Mouse (Mus musculus) forebrain, embryonic 15.5 days (tissue): Measurements from ENCODE around the gene Aip. TPM values are rescaled to one million over a fixed set of nuclear protein-coding genes. Genes with fewer than 3 reads are reported as not detected.
"Not testable (repeated sequence)": the region's sequence is repeated elsewhere in the genome, so short reads cannot be mapped to it uniquely, and the experiment has no call there.

Source experiments
- ATAC-seq: fragments of 200-750 bp; cut with Nextera tagmentation; replicated peaks from 2 replicates; pipeline ENCODE4 v1.8.0; 2017; ENCODE audit warnings: mild to moderate bottlenecking, moderate TSS enrichment, moderate library complexity
- H3K27ac ChIP-seq: fragments of 300-500 bp; sonication (generic); replicated peaks from 2 replicates; pipeline ENCODE4 v1.5.1; 2015; ENCODE audit warnings: mild to moderate bottlenecking, inconsistent platforms
- H3K27me3 ChIP-seq: fragments of 300-500 bp; sonication (generic); 2 replicates; pipeline ENCODE4 v1.6.1; 2015; ENCODE audit warnings: inconsistent platforms
- H3K36me3 ChIP-seq: fragments of 300-500 bp; sonication (generic); 2 replicates; pipeline ENCODE4 v1.6.1; 2015; ENCODE audit warnings: mild to moderate bottlenecking, inconsistent platforms
- H3K4me1 ChIP-seq: fragments of 300-500 bp; sonication (generic); 2 replicates; pipeline ENCODE4 v1.6.1; 2015; ENCODE audit warnings: inconsistent platforms
- H3K4me2 ChIP-seq: fragments of 300-500 bp; sonication (generic); replicated peaks from 2 replicates; pipeline ENCODE4 v1.6.1; 2015; ENCODE audit warnings: mild to moderate bottlenecking, inconsistent platforms
- H3K4me3 ChIP-seq: fragments of 300-500 bp; sonication (generic); 2 replicates; pipeline ENCODE4 v1.5.1; 2015; ENCODE audit warnings: mild to moderate bottlenecking, inconsistent platforms
- H3K9ac ChIP-seq: fragments of 300-500 bp; sonication (generic); replicated peaks from 2 replicates; pipeline ENCODE4 v1.6.1; 2015; ENCODE audit warnings: mild to moderate bottlenecking, inconsistent platforms
- H3K9me3 ChIP-seq: fragments of 300-500 bp; sonication (generic); 2 replicates; pipeline ENCODE4 v1.6.1; 2016; ENCODE audit warnings: inconsistent platforms
- WGBS: fragments of 180-500 bp; shearing (Covaris S2); methylation state at CpG from one replicate; pipeline ENCODE4 v1.1.7; 2015; ENCODE audit warnings: mixed read lengths; 5-methylcytosine and 5-hydroxymethylcytosine counted together
- polyA plus RNA-seq: library from polyadenylated mRNA; unstranded; fragments of >200 nt; fragmentation: Nextera tagmentation; extraction: Ambion mirVana; gene quantifications from 2 replicates; pipeline ENCODE4 v1.2.1, GENCODE M21; 2015

Aip gene
- polyA plus RNA-seq, 1 experiment from 2014 or later: 90.1 TPM

DNA sequence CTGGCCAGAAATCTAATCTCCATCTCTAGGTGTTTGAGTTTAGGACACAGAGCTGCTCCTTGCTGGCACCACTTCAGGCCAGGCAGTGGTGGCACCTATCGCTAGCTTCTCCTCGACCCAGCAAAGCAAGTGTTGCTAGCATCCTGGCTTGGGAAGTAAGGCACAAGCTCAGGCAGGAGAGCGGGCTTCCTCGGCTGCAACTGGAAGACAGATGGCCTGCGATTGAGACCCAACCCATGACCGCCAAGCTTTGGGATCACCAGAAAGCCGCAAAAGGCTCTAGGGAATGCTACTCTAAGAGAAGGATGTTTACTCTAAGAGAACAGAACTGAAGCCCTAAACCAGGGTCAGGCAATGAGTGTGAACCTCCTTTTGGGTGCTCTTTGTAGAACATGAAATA is 3.8 kb upstream of the Aip start:
- Histone ChIP-seq H3K4me3 (no peak overlapping the region), H3K9me3 (no peaks in the 10 kb centered on the region), H3K4me1 (peaks cover 19% of the 10 kb centered on the region), H3K4me2 (no peak overlapping the region), H3K27ac (no peak overlapping the region), H3K27me3 (no peaks in the 10 kb centered on the region), H3K9ac (no peak overlapping the region), H3K36me3 (peaks cover 42% of the 10 kb centered on the region)
- ATAC-seq: no peak
- WGBS: 91% methylated on average over 7 of the region's 7 CpGs

DNA sequence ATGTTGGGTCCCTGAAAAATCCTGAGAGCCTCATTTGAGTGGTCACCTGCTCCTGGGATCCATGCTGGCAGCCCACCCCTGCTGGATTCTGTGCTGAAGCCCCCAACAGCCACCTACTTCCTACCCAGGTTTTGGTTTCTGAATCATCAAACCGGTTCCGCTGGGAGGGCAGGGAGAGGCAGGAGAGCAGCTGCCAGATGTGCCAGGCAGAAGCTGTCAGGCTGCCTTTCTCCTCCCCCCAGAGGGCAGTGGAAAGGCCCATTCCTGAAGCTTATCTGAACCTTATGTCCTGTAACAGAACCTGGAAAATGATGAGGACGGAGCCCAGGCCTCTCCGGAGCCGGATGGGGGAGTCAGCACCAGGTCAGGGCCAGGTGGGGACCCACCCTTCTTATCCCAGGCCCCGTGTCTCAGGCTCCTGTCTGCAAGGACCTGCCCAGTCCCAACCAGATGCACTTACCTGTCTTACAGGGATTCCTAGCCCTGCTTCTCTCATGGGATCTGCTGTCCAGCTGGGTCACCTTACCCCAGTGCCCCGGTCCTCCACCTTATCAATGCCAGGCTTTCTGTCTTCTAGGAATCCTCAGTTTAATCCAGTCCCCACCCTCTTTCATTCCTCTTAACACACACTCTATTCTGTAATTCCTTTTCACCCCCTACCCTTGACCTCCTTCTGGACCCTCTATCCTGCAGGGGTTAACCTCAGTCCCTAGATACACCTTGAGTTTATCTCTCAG is 1.3 kb upstream of the Aip start:
- H3K4me2 ChIP-seq: peak overlapping the region; percentile 63
- no peaks in the 10 kb centered on the region for H3K9me3 ChIP-seq
- peaks cover 19% of the 10 kb centered on the region for H3K4me1 ChIP-seq
- WGBS: 74% methylated on average over 7 of the region's 7 CpGs
- ATAC-seq: no peak
- no peaks in the 10 kb centered on the region for H3K27me3 ChIP-seq
- peaks cover 31% of the 10 kb centered on the region; the same call in 1 of the 2 replicates for H3K36me3 ChIP-seq
- H3K27ac ChIP-seq: no peak overlapping the region
- H3K9ac ChIP-seq: peak overlapping the region; percentile 80
- H3K4me3 ChIP-seq: peak overlapping the region; percentile 62

DNA sequence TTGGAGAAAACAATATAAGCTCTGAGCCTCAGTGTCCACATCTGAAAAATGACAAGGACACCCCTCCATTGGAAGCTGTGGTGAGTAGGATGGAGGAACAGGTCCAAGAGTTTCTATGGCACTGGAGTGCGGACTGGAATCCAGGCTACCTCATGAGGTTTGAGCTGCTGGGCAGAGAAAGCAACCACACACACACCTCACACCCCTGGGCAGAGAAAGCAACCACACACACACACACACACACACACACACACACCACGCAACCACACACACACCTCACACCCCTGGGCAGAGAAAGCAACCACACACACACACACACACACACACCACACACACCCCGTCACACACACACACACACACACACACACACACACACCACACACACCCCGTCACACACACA is 390 bp downstream of the Aip start:
- Histone ChIP-seq H3K4me3 (peak overlapping the region; percentile 62), H3K4me2 (peak overlapping the region; percentile 63), H3K27ac (peak overlapping the region; percentile 42), H3K4me1 (peaks cover 29% of the 10 kb centered on the region), H3K36me3 (peaks cover 22% of the 10 kb centered on the region; the same call in 1 of the 2 replicates), H3K9ac (0 out of 2 replicates have a peak overlapping the region, but pooled peaks have one; percentile 31)
- 13% methylated on average over 4 of the region's 4 CpGs for WGBS
- H3K9me3 ChIP-seq, H3K27me3 ChIP-seq: not testable (repeated sequence)
- ATAC-seq: peak; percentile 53

DNA sequence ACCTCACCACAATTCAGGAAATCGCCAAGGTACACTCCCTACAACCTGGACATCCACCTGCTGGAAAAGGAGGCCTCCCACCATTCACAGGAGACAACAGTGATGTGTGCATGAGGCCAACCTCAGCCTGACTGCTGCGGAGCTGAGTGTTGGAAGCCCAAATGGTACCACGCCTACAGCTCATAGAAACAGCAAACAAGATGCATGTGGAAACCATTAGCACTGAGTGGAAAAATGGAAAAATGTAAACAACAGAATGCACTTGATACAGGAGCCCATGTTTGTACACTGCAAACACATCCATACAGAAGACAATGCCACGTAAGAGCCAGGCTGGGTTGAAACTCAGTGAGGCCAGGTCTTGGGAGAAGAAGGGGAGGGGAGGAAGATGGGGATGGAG is 1.2 kb downstream of the Aip start:
- 82% methylated on average over 4 of the region's 4 CpGs for WGBS
- Histone ChIP-seq H3K4me2 (no peak overlapping the region), H3K27ac (no peak overlapping the region), H3K9ac (no peak overlapping the region), H3K9me3 (no peaks in the 10 kb centered on the region), H3K27me3 (no peaks in the 10 kb centered on the region), H3K36me3 (peaks cover 14% of the 10 kb centered on the region; the same call in 1 of the 2 replicates), H3K4me1 (peaks cover 31% of the 10 kb centered on the region), H3K4me3 (no peak overlapping the region; the same call in 1 of the 2 replicates)
- ATAC-seq: no peak

DNA sequence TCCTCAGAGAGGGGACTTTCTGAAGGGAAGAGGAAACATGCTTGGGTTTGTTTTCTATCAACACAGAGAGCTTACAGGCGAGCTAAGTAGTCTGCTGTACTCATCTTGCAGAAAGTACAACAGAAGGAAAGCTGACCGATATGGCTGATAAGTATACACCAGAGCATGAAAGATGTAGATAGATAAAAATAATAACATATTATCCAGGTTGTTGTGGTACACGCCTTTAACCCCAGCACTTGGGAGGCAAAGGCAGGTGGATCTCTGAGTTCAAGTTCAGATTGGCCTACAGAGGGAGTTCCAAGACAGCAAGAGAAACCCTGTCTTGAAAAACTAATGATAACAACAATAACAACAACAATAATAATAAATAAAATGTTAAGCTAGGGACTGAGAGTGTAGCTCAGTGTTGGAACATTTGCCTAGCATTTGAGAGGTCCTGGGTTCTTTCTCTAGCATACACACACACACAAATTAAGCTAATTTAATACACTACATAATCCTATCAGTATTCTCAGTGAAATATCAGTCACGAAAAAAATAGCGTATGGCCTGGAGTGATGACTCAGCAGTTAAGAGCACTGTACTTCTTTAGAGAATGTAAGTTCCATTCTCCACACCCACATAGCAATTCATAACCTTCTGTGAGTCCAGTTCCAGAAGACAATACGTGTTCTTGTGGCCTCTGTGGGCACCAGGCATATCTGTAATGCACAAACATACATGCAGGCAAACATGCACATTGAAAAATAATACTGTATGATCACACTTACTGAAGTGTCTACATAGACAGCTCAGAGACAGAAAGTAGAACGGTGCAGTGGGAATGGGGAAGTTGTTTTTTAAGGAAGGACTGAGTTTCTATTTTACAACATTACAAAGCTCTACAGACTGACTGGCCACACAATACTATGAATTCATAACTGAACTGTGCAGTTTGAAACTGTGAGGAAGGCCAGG is 3.0 kb downstream of the Aip start:
- Histone ChIP-seq H3K9me3 (no peaks in the 10 kb centered on the region), H3K4me1 (peaks cover 30% of the 10 kb centered on the region), H3K36me3 (peaks cover 4% of the 10 kb centered on the region; the same call in 1 of the 2 replicates), H3K27me3 (no peaks in the 10 kb centered on the region), H3K27ac (no peak overlapping the region), H3K9ac (no peak overlapping the region), H3K4me2 (no peak overlapping the region), H3K4me3 (no peak overlapping the region)
- WGBS: 86% methylated on average over 7 of the region's 7 CpGs
- no peak for ATAC-seq

DNA sequence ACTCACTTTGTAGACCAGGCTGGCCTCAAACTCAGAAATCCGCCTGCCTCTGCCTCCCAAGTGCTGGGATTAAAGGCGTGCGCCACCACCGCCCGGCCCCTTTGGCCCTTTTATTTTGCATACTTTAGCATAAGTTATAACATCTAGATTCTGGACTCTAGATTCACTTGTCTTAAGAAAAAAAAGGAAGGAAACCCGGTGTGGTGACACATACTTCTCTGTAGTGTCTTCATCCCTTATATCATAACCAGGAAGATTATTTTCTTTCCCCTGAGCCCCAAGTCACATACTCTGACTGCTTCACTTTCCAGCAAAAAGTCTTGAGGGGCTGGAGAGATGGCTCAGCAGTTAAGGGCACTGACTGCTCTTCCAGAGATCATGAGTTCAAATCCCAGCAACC is 3.8 kb downstream of the Aip start:
- H3K4me2 ChIP-seq, H3K36me3 ChIP-seq, H3K4me3 ChIP-seq, ATAC-seq, H3K9ac ChIP-seq, H3K9me3 ChIP-seq, H3K27me3 ChIP-seq: not testable (repeated sequence)
- Histone ChIP-seq H3K27ac (peak overlapping the region; percentile 91; the same call in 1 of the 2 replicates), H3K4me1 (peaks cover 22% of the 10 kb centered on the region)
- 54% methylated on average over 6 of the region's 6 CpGs for WGBS

DNA sequence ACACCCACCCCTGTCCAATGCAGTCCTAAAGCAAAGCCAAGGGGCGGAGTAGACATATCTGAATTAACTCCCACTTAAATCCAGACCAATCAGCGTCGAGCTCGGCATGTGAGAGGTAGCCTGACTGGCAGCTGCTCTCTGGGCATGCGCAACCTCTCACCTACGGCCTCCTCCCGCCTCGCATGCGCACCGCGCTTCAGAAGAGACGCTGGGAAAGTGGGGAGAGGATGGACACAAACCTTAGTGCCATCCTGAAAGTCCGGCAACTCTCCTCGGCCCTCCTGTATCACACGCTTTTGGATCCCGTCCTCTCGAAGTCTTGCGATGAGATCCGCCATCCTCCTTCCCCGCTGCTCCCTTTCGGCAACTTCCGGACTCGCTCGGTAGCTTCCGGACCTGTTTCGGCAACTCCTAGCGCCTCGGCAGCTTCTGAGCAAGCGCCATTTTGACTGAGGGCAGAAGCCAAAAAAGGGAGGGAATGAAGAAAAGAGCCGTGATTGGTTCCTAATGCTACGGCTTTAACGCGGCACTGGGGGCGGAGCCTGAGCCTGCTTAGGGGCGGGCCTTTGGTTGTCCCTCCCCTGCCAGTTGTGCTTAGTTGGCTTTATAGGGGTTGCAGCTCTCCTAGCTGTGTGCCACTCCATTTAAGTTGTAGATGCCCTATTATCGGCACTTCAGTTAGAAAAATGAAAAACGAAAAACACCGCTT is 4.4 kb downstream of the Aip start:
- Histone ChIP-seq H3K27ac (peak overlapping the region; percentile 91), H3K9ac (peak overlapping the region; percentile 47), H3K4me1 (peaks cover 16% of the 10 kb centered on the region), H3K4me3 (peak overlapping the region; percentile 54), H3K9me3 (no peaks in the 10 kb centered on the region), H3K27me3 (no peaks in the 10 kb centered on the region), H3K4me2 (peak overlapping the region; percentile 49), H3K36me3 (peaks cover 4% of the 10 kb centered on the region; the same call in 1 of the 2 replicates)
- ATAC-seq: peak; percentile 83
- 4% methylated on average over 38 of the region's 38 CpGs for WGBS

DNA sequence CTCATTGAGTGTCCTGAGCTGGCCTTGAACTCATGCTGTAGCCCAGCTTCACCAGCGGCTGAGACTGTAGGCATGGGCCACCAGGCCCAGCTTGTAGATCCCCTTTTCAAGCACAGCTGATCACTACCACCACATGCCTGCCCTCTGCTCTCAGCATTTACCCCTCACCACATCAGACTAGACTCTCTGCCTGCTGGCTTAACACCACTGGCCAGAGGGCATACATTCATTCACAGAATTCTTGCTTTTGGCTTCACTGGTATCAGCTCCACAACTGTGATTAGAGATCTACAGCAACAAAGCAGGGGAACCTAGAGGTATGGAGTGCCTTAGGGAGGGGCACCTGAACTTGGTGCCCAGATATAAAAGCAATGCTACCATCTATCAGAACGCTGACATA is 5.2 kb downstream of the Aip start:
- H3K9me3 ChIP-seq: no peaks in the 10 kb centered on the region
- ATAC-seq: no peak
- peak overlapping the region; percentile 54 for H3K4me3 ChIP-seq
- H3K4me2 ChIP-seq: peak overlapping the region; percentile 49
- 95% methylated on average over 2 of the region's 2 CpGs for WGBS
- H3K27ac ChIP-seq: peak overlapping the region; percentile 91; the same call in 1 of the 2 replicates
- H3K4me1 ChIP-seq: peaks cover 16% of the 10 kb centered on the region
- H3K27me3 ChIP-seq: no peaks in the 10 kb centered on the region
- peaks cover 9% of the 10 kb centered on the region for H3K36me3 ChIP-seq
- no peak overlapping the region for H3K9ac ChIP-seq

DNA sequence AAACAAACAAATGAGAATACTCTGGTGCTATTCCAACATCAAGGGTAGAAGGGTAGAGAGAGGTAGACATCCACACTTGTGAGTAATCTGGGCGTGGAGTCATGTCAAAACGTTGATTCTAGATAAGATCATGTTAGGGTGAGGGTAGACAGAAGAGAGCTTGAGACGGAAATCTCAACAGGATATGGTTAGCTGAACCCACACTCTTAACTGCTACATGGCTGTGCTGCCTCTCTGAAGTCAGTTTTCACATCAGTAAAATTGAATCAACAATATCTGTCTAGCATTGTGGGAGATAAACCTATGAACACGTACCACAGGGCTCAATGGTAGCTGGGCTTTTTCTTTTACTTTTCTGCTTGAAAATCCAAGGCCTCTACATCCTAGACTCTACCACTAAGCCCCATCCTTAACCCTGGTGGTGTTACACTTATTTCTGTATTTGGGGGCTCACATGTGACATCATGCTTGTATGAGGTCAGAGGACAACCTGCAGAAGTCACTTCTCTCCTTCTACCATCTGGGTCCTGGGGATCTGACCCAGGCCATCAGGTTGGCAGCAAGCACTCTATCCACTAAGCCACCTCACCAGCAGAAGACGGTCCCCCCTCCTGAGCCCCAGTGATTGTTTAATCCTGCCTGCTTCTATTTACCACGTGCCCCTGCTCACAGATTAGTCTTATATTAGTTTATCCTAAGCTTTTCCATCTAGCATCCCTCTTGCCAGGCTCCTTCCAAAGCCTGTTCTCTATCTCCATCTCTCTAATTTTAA is 5.8 kb downstream of the Aip start:
- ATAC-seq: no peak
- Histone ChIP-seq H3K27ac (no peak overlapping the region), H3K4me3 (no peak overlapping the region), H3K9me3 (no peaks in the 10 kb centered on the region), H3K4me1 (peaks cover 12% of the 10 kb centered on the region), H3K36me3 (peaks cover 15% of the 10 kb centered on the region), H3K27me3 (no peaks in the 10 kb centered on the region), H3K9ac (no peak overlapping the region), H3K4me2 (peak overlapping the region; percentile 49; the same call in 1 of the 2 replicates)
- WGBS: 86% methylated on average over 6 of the region's 6 CpGs

DNA sequence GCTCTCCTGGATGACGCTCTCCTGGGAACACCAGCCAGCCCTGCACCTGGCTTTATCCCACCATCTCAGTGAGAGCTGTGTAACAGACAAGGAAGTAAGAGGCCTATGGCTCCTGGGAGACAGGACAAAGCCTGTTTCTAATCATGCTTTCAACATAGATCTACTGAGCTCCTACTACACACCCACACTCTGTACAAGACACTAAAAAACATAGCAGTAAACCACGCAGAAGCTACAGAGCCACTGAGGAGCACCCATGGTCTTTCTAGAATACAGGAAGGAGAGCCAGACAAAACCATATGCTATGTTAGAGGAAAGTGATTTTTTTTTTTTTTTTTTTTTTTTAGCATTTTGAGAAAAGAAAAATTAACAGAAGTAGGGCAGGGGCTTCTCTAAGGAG is 7.3 kb downstream of the Aip start:
- Histone ChIP-seq H3K36me3 (peaks cover 28% of the 10 kb centered on the region), H3K4me3 (no peak overlapping the region), H3K9ac (no peak overlapping the region), H3K27ac (no peak overlapping the region), H3K4me2 (no peak overlapping the region), H3K9me3 (no peaks in the 10 kb centered on the region), H3K27me3 (no peaks in the 10 kb centered on the region), H3K4me1 (peaks cover 12% of the 10 kb centered on the region)
- WGBS: 97% methylated on average over 2 of the region's 2 CpGs
- no peak for ATAC-seq

DNA sequence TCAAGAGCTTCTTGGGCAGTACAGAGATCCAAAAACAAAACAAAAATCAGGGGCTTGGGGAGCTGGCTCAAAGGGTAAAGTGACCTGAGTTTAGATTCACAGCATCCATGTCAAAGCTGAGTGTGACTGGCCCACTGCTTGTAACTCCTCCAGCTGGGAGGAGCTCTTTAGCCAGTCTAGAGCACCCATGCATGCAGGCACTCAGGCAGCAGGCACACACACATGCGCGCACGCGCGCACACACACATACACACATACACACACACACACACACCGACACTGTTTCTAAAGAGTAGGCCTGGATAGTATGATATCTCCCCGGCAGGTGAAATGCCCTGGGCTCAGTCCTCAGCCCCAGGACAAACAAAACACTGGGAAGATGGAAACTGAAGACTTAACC is 8.7 kb downstream of the Aip start:
- 99% methylated on average over 7 of the region's 7 CpGs for WGBS

More for the DNA sequence above, 8.7 kb downstream of the Aip start:
- no peak overlapping the region for H3K9ac ChIP-seq
- H3K27me3 ChIP-seq: no peaks in the 10 kb centered on the region
- H3K4me2 ChIP-seq: no peak overlapping the region
- no peak for ATAC-seq
- no peak overlapping the region for H3K27ac ChIP-seq
- no peak overlapping the region for H3K4me3 ChIP-seq
- H3K4me1 ChIP-seq: peaks cover 15% of the 10 kb centered on the region
- H3K9me3 ChIP-seq: no peaks in the 10 kb centered on the region
- H3K36me3 ChIP-seq: peaks cover 29% of the 10 kb centered on the region
